Mouse (Mus musculus) E14TG2a.4 (cell line): ENCODE results near the gene Gm29866.
"Not testable (repeated sequence)": the region's sequence is repeated elsewhere in the genome, so short reads cannot be mapped to it uniquely, and the experiment has no call there.

ENCODE experiments used
- H3K27me3 ChIP-seq: 2 replicates; pipeline ENCODE4 v1.6.1; 2014; ENCODE audit warnings: low read length, control low read depth; ENCODE audit not compliant: insufficient read depth
- H3K36me3 ChIP-seq: 2 replicates; pipeline ENCODE4 v1.6.1; 2014; ENCODE audit warnings: low read length, control low read depth; ENCODE audit not compliant: insufficient read depth
- H3K4me1 ChIP-seq: replicated peaks from 2 replicates; pipeline ENCODE4 v1.6.1; 2014; ENCODE audit warnings: low read depth, low read length, control low read depth
- H3K4me3 ChIP-seq: replicated peaks from 2 replicates; pipeline ENCODE4 v1.5.1; 2014; ENCODE audit warnings: mild to moderate bottlenecking, low read length
- H3K9me3 ChIP-seq: 2 replicates; pipeline ENCODE4 v1.6.1; 2014; ENCODE audit warnings: low read length, control low read depth

Gm29866 gene

DNA sequence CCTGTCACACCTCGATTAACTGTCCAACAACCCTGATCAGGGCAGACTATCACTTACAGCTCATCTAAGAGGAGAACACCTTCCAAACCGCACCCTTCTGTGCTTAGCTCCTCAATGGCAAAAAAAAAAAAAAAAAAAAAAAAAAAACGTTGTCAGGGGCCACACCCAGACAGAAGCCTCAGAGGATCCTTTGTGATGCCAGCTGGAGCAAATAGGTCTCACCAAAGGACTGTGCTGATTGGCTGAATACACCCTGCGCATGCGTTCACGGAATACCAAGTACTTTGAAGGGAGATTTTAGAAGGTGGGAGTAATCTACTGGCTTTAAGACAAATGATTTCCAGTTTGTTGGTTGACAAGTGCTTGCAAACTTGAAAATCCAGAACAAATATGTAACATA is at the start of gene Gm29866:
Gm29866 (minus strand) TSS at position 101 of the 400 bp plus-strand sequence.
- not testable (repeated sequence) for H3K4me1 ChIP-seq, H3K9me3 ChIP-seq, H3K4me3 ChIP-seq, H3K36me3 ChIP-seq, H3K27me3 ChIP-seq
